Mouse (Mus musculus): ENCODE measurements around the gene Scarf1. TPM values are rescaled to one million over a fixed set of nuclear protein-coding genes. Genes with fewer than 3 reads are reported as not detected.

Scarf1 gene
- polyA plus RNA-seq, 1 experiment, result 33.5 TPM

- TF ChIP-seq CTCF (IDR thresholded peaks at IDR 0.05; ENCODE audit: low read depth, low read length) (no peak), POLR2A (IDR thresholded peaks at IDR 0.05; ENCODE audit: borderline replicate concordance, low read depth, low read length) (no peak)
- H3K27ac ChIP-seq (ENCODE audit: insufficient read depth, low read depth, low read length), result peak overlapping the region; percentile 41
- H3K4me3 ChIP-seq (ENCODE audit: insufficient read depth, low read length), result no peak overlapping the region
- H3K4me1 ChIP-seq (ENCODE audit: control insufficient read depth, insufficient read depth, low read length), result peaks cover 60% of the 10 kb centered on the region
These were observed 46.6 kb downstream of the Scarf1 start for GRCm38 (mm10) chr11:75559870-75560504.

- Histone ChIP-seq H3K4me1 (ENCODE audit: control insufficient read depth, insufficient read depth, low read length) (peaks cover 68% of the 10 kb centered on the region), H3K27ac (ENCODE audit: insufficient read depth, low read depth, low read length) (peak overlapping the region; percentile 99), H3K4me3 (ENCODE audit: insufficient read depth, low read length) (no peak overlapping the region)
- TF ChIP-seq POLR2A (IDR thresholded peaks at IDR 0.05; ENCODE audit: borderline replicate concordance, low read depth, low read length) (no peak), CTCF (IDR thresholded peaks at IDR 0.05; ENCODE audit: low read depth, low read length) (no peak)
These were observed 47.4 kb downstream of the Scarf1 start for GRCm38 (mm10) chr11:75560530-75561409.

GRCm38 (mm10) chr11:75561410-75561791 lies 48.1 kb downstream of the Scarf1 start:
- Histone ChIP-seq H3K4me1 (ENCODE audit: control insufficient read depth, insufficient read depth, low read length) (peaks cover 74% of the 10 kb centered on the region), H3K27ac (ENCODE audit: insufficient read depth, low read depth, low read length) (peak overlapping the region; percentile 99), H3K4me3 (ENCODE audit: insufficient read depth, low read length) (no peak overlapping the region)
- no peak for TF ChIP-seq CTCF (IDR thresholded peaks at IDR 0.05; ENCODE audit: low read depth, low read length)
- no peak for TF ChIP-seq POLR2A (IDR thresholded peaks at IDR 0.05; ENCODE audit: borderline replicate concordance, low read depth, low read length)

DNA sequence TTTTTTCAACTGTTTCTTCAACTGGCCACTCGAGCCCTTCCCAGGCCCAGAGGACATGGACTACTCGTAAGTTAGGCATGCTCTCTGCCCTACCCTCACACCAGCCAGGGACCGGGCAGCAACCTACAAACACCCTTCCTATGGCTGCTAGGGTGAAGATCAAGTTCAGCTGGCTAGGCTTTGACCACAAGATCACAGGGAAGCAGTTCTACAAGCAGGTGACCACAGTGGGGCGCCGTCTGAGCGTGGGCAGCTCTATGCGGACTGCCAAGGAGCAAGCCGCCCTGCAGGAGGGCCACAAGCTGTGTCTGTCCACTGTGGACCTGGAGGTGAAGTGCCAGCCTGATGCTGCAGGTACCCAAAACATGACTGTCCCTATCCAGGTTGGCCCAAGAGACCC lies 49.5 kb downstream of the Scarf1 start:
- peaks cover 87% of the 10 kb centered on the region for H3K4me1 ChIP-seq (ENCODE audit: control insufficient read depth, insufficient read depth, low read length)
- peak overlapping the region; percentile 99 for H3K27ac ChIP-seq (ENCODE audit: insufficient read depth, low read depth, low read length)
- no peak overlapping the region for H3K4me3 ChIP-seq (ENCODE audit: insufficient read depth, low read length)
- TF ChIP-seq CTCF (IDR thresholded peaks at IDR 0.05; ENCODE audit: low read depth, low read length) (no peak), POLR2A (IDR thresholded peaks at IDR 0.05; ENCODE audit: borderline replicate concordance, low read depth, low read length) (no peak)

- H3K27ac ChIP-seq (ENCODE audit: insufficient read depth, low read depth, low read length), result peak overlapping the region; percentile 99
- H3K4me3 ChIP-seq (ENCODE audit: insufficient read depth, low read length), result no peak overlapping the region
- H3K4me1 ChIP-seq (ENCODE audit: control insufficient read depth, insufficient read depth, low read length), result peaks cover 90% of the 10 kb centered on the region
- TF ChIP-seq CTCF (IDR thresholded peaks at IDR 0.05; ENCODE audit: low read depth, low read length), result no peak
- TF ChIP-seq POLR2A (IDR thresholded peaks at IDR 0.05; ENCODE audit: borderline replicate concordance, low read depth, low read length), result no peak
These were observed 50.7 kb downstream of the Scarf1 start for GRCm38 (mm10) chr11:75563851-75564548.

DNA sequence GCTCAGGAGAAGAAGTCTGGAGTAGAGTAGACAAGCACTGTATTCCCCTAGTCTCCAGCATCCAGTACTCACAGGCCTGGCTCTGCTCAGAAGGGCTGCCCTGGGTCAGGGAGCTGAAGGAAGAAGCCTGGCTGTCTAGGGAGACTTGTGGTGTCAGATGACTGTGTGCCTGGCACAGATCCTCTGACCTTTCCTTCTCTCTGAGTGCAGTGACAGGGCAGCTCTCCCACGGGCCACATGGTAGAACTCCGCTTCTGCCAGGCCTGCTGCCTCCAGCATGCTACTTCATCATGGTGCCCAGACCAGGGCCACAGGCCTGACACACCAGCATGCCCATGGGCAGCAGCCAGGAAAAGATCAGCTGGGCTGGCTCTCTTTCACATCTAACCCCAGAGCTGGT lies 52.5 kb downstream of the Scarf1 start:
- peak overlapping the region; percentile 99 for H3K27ac ChIP-seq (ENCODE audit: insufficient read depth, low read depth, low read length)
- peaks cover 87% of the 10 kb centered on the region for H3K4me1 ChIP-seq (ENCODE audit: control insufficient read depth, insufficient read depth, low read length)
- no peak overlapping the region for H3K4me3 ChIP-seq (ENCODE audit: insufficient read depth, low read length)
- TF ChIP-seq CTCF (IDR thresholded peaks at IDR 0.05; ENCODE audit: low read depth, low read length), result no peak
- no peak for TF ChIP-seq POLR2A (IDR thresholded peaks at IDR 0.05; ENCODE audit: borderline replicate concordance, low read depth, low read length)

- H3K4me3 ChIP-seq (ENCODE audit: insufficient read depth, low read length), result no peak overlapping the region; the same call in 1 of the 2 replicates
- H3K4me1 ChIP-seq (ENCODE audit: control insufficient read depth, insufficient read depth, low read length), result peaks cover 83% of the 10 kb centered on the region
- TF ChIP-seq CTCF (IDR thresholded peaks at IDR 0.05; ENCODE audit: low read depth, low read length) (no peak), POLR2A (IDR thresholded peaks at IDR 0.05; ENCODE audit: borderline replicate concordance, low read depth, low read length) (no peak)
- peak overlapping the region; percentile 99 for H3K27ac ChIP-seq (ENCODE audit: insufficient read depth, low read depth, low read length)
These were observed 53.2 kb downstream of the Scarf1 start for GRCm38 (mm10) chr11:75566276-75567196.

DNA sequence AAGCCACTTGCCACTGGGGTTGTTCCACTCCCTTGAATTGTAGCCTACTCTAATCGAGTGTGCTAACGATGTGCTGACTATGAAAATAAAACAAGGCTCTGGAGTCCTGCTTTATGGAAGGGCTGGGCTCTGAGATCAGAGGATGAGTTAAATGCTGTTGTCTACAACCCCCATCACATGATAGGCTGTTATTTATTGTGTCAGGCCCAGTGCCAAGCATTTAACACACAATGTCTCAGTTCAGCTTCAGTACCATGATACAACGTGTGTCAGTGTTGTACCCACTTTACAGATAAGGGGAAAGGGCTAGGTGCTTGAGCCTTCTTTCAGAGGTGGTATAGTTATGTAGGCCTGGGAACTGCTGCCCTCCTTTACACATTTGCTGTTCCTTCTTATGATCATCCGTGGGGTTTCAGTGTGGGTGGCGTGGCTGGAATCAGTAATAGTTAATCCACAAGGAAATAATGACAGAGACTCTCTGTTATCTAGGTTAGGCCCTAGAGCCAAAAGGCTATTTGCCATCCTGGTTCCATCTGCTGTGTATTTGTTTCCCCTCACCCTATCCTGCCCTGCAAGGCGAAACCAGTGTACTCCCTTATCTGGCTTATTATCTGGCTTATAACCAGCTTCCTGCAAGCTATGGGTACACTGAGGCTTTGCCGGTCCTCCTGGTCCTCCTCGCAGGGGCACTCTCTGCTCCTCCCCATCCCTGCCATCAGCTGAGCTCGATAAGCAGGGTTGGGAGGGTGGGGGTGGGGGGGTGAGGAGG lies 54.2 kb downstream of the Scarf1 start:
- no peak overlapping the region; the same call in 1 of the 2 replicates for H3K4me3 ChIP-seq (ENCODE audit: insufficient read depth, low read length)
- peak overlapping the region; percentile 99 for H3K27ac ChIP-seq (ENCODE audit: insufficient read depth, low read depth, low read length)
- peaks cover 82% of the 10 kb centered on the region for H3K4me1 ChIP-seq (ENCODE audit: control insufficient read depth, insufficient read depth, low read length)
- no peak for TF ChIP-seq POLR2A (IDR thresholded peaks at IDR 0.05; ENCODE audit: borderline replicate concordance, low read depth, low read length)

All from bone marrow macrophage, adult 2 months (primary cell).